Mouse (Mus musculus) bone marrow macrophage, adult 2 months (primary cell): ENCODE data around the gene Lrrfip2.

Source experiments
- CTCF ChIP-seq: IDR thresholded peaks from 2 replicates; pipeline ENCODE4 v1.5.1; 2012; ENCODE audit warnings: low read depth, mild to moderate bottlenecking, low read length, moderate library complexity
- POLR2A ChIP-seq: IDR thresholded peaks from 2 replicates; pipeline ENCODE4 v1.6.1; 2012; ENCODE audit warnings: mild to moderate bottlenecking, low read depth, low read length, borderline replicate concordance

GRCm38 (mm10) chr9:111117126-111117642 lies at the start of gene Lrrfip2:
- no peak for TF ChIP-seq POLR2A
- TF ChIP-seq CTCF, result no peak
